Mouse (Mus musculus) lung, postnatal 0 days (tissue): ENCODE results near the gene Chrna1. TPM values are rescaled to one million over a fixed set of nuclear protein-coding genes. Genes with fewer than 3 reads are reported as not detected.

Experiments used
- ATAC-seq: fragments of 200-750 bp; cut with Nextera tagmentation; 2 replicates; pipeline ENCODE4 v1.8.0; 2017; ENCODE audit warnings: moderate library complexity
- DNase-seq: peaks from one replicate; pipeline ENCODE4 v3.0.0-alpha.2; 2016; ENCODE audit warnings: low spot score
- H3K27ac ChIP-seq: fragments of 300-500 bp; sonication (generic); 2 replicates; pipeline ENCODE4 v1.5.1; 2014; ENCODE audit warnings: antibody characterized with exemption, mild to moderate bottlenecking, low read length, mixed read lengths
- H3K27me3 ChIP-seq: fragments of 300-500 bp; sonication (generic); replicated peaks from 2 replicates; pipeline ENCODE4 v1.6.1; 2014; ENCODE audit warnings: low read length, mixed read lengths; ENCODE audit not compliant: insufficient read depth
- H3K36me3 ChIP-seq: fragments of 300-500 bp; sonication (generic); 2 replicates; pipeline ENCODE4 v1.6.1; 2014; ENCODE audit warnings: low read length, mixed read lengths; ENCODE audit not compliant: insufficient read depth
- H3K4me1 ChIP-seq: fragments of 300-500 bp; sonication (generic); 2 replicates; pipeline ENCODE4 v1.6.1; 2014; ENCODE audit warnings: antibody characterized with exemption, low read depth, low read length, mixed read lengths; ENCODE audit not compliant: insufficient read depth
- H3K4me2 ChIP-seq: fragments of 300-500 bp; sonication (generic); replicated peaks from 2 replicates; pipeline ENCODE4 v1.6.1; 2014; ENCODE audit warnings: low read depth, mild to moderate bottlenecking, low read length, moderate library complexity, mixed read lengths
- H3K4me3 ChIP-seq: fragments of 300-500 bp; sonication (generic); 2 replicates; pipeline ENCODE4 v1.5.1; 2014; ENCODE audit warnings: low read depth, low read length
- H3K9ac ChIP-seq: fragments of 300-500 bp; sonication (generic); replicated peaks from 2 replicates; pipeline ENCODE4 v1.6.1; 2014; ENCODE audit warnings: low read depth, mild to moderate bottlenecking
- H3K9me3 ChIP-seq: fragments of 300-500 bp; sonication (generic); 2 replicates; pipeline ENCODE4 v1.6.1; 2016; ENCODE audit warnings: low read length, mixed read lengths
- CTCF ChIP-seq: IDR thresholded peaks from 2 replicates; pipeline ENCODE4 v1.5.1; 2016; ENCODE audit warnings: antibody characterized with exemption, mild to moderate bottlenecking
- EP300 ChIP-seq: IDR thresholded peaks from 2 replicates; pipeline ENCODE4 v1.6.1; 2016; ENCODE audit warnings: antibody characterized with exemption, mild to moderate bottlenecking, control low read depth
- WGBS: fragments of 180-500 bp; shearing (Covaris S2); extraction: QIAGEN DNeasy Blood & Tissue Kit; methylation state at CpG from one replicate; pipeline ENCODE4 v1.1.7; 2014; 5-methylcytosine and 5-hydroxymethylcytosine counted together
- polyA plus RNA-seq: library from polyadenylated mRNA; unstranded; fragments of >200 nt; fragmentation: Nextera tagmentation; extraction: Ambion mirVana; gene quantifications from 2 replicates; pipeline ENCODE4 v1.2.1, GENCODE M21; 2015

The Chrna1 gene
- polyA plus RNA-seq, 1 experiment from 2014 or later, result 0.12 TPM

DNA sequence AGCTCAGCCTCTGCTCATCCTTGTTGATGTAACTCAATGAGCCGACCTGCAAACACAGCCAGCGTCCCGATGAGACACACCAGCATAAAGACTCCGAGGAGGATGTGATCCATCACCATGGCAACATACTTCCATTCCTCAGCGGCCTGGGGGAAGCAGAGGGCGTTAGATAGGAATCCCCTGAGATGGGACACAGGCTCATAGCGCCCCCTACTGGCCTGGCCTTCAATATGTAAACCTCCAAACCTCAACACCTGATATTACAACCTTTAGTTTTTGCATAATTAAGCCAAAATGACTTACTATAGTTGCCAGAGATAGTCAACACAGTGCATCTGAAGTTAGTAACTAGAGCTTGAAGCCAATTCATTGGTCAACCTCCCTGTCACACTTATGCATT lies 14.0 kb downstream of the Chrna1 start:
- 15% methylated on average over 7 of the region's 7 CpGs for WGBS
- 0 out of 2 replicates have a peak, but pooled peaks have one; percentile 5 for ATAC-seq
- no peak overlapping the region for H3K9ac ChIP-seq

DNA sequence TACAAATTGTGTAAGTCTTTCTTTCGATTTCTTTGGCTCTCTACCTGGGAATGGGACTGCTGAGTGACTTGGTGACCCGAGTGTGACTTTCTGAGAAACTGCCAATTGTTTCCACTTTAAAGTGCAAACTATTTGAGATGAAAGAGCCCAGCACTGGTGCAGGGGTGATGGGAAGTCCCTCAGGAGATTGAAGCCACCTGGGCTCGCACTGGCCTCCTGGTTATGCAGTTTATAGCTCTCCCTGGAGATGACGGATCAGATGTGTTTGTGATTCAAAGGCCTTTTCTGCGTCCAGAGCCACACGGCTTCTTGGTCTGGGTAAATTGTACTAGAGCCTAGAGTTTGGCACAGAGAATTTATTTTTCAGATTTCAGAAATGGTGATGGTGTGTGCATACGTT lies 16.4 kb downstream of the Chrna1 start:
- no peak overlapping the region for H3K4me3 ChIP-seq
- no peak overlapping the region for H3K4me2 ChIP-seq
- H3K4me1 ChIP-seq, result no peaks in the 10 kb centered on the region
- 51% methylated on average over 7 of the region's 7 CpGs for WGBS
- H3K36me3 ChIP-seq, result no peaks in the 10 kb centered on the region
- DNase-seq (peak; percentile 22), ATAC-seq (no peak)
- H3K9me3 ChIP-seq, result no peaks in the 10 kb centered on the region
- no peaks in the 10 kb centered on the region for H3K27me3 ChIP-seq
- H3K27ac ChIP-seq, result no peak overlapping the region; the same call in 1 of the 2 replicates
- no peak overlapping the region for H3K9ac ChIP-seq
- TF ChIP-seq EP300 (no peak), CTCF (no peak)

More for the DNA sequence above, 14.0 kb downstream of the Chrna1 start:
- Histone ChIP-seq H3K36me3 (no peaks in the 10 kb centered on the region), H3K27ac (no peak overlapping the region), H3K4me2 (no peak overlapping the region), H3K4me1 (no peaks in the 10 kb centered on the region), H3K27me3 (no peaks in the 10 kb centered on the region), H3K4me3 (no peak overlapping the region), H3K9me3 (no peaks in the 10 kb centered on the region)
- peak; percentile 60 for DNase-seq
- TF ChIP-seq EP300 (no peak), CTCF (peak; percentile 71)

DNA sequence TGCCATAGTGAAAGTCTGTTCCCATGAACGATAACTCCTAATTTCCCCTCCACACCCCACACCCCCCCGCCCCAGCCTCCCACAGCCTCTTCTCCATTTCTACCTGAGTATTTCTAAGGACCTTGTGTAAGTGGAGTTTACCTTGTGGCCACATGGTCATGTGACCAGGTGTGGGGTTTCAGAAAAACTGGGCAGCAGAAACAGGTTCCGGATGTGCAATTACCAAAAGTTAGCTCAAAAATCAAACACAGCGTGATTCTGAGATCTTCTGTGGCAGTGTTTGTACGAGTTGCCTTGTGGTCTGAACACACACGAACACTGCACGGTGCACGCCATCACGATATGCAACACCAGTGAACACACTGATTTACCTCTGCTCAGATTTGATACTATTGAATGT lies 17.5 kb downstream of the Chrna1 start:
- Histone ChIP-seq H3K9me3 (no peaks in the 10 kb centered on the region), H3K9ac (no peak overlapping the region), H3K36me3 (no peaks in the 10 kb centered on the region), H3K4me1 (no peaks in the 10 kb centered on the region), H3K4me2 (no peak overlapping the region), H3K4me3 (no peak overlapping the region), H3K27ac (no peak overlapping the region), H3K27me3 (no peaks in the 10 kb centered on the region)
- WGBS, result 65% methylated on average over 9 of the region's 9 CpGs
- no peak for ATAC-seq
- peak; percentile 32 for DNase-seq
- TF ChIP-seq EP300 (no peak), CTCF (no peak)

DNA sequence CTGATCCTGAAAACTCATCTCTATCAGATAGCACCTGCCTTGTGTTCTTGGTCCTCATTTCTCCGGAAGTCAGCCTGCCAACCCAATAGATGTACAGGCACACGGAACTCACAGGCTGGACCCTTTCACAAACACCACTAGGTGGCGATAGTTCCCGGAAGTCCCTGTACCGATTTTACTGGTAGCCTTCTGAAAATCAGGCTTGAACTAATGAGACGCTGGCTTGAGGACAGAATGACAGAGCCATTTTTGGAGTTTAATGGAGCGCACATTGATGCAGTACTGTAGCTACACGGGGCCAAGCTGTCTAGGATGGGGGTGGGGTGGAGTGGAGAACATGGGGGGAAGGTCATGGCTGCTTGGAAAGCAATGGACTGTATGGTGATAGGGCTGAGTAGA lies 18.5 kb downstream of the Chrna1 start:
- ATAC-seq, result peak; percentile 43; the same call in 1 of the 2 replicates
- Histone ChIP-seq H3K4me1 (no peaks in the 10 kb centered on the region), H3K27me3 (no peaks in the 10 kb centered on the region), H3K9me3 (no peaks in the 10 kb centered on the region), H3K4me2 (peak overlapping the region; percentile 56), H3K36me3 (no peaks in the 10 kb centered on the region), H3K9ac (no peak overlapping the region), H3K27ac (no peak overlapping the region), H3K4me3 (no peak overlapping the region)
- WGBS, result 10% methylated on average over 8 of the region's 8 CpGs
- TF ChIP-seq CTCF, result peak; percentile 74
- TF ChIP-seq EP300, result no peak
- peak; percentile 75 for DNase-seq

DNA sequence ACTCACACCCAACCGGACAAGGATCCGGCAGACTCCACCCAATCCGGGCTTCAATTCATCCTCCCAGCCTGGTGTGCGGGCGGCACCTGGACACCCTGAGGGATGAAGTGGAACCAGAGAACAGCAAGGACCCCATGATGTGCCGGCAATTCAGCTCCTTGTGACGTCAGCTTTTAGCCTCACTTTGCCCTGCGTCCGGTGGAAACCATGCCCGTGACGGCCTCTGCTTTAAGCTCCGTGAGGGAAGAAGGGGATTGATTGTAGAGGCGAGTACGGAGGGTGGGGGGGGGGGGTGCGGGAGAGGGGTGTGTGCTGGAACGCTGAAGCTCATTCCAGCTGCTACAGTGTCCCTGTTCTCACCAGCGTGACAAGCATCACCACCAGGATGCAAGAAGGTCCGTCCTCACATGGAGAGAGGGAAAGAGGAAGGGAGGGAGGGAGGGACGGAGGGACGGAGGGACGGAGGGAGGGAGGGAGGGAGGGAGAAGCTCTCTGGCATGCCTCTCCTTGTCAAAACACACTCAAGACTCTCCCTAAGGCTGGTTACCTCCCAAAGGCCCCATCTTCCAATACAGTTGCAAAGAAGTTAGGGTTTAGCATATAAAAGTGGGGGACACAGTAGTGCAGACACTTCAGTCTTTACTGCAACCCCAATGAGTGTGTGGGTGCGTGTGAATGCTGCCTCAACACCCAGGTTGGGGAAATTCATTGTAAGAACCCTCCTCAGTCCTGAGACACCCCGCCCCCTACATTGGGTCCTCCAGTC lies 19.1 kb downstream of the Chrna1 start:
- no peak for TF ChIP-seq CTCF
- TF ChIP-seq EP300, result no peak
- Histone ChIP-seq H3K4me2 (peak overlapping the region; percentile 56), H3K27me3 (no peaks in the 10 kb centered on the region), H3K4me3 (peak overlapping the region; percentile 31), H3K9ac (no peak overlapping the region), H3K4me1 (no peaks in the 10 kb centered on the region), H3K27ac (peak overlapping the region; percentile 22; the same call in 1 of the 2 replicates), H3K36me3 (no peaks in the 10 kb centered on the region), H3K9me3 (no peaks in the 10 kb centered on the region)
- ATAC-seq (peak; percentile 64), DNase-seq (peak; percentile 38)
- WGBS, result 4% methylated on average over 18 of the region's 23 CpGs

DNA sequence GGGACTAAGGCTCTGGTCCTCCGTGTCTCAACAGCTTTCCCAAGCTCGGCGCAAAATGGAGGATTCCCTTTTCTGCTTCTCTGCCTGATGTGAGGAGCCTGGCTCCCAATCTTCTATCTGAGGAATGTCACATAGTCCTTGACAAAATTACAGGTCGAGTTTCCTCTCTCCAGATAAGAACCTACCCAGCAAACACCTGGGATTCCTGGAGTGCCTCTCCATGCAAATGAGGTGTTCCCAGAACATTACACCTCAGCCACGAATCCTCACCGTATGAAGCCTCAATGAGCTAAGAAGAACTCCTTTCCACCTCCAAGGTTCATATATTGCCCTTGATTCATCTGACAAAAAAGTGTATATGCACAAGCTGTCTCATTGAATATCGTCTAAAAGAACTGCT lies 19.7 kb downstream of the Chrna1 start:
- peak overlapping the region; percentile 31 for H3K4me3 ChIP-seq
- TF ChIP-seq EP300 (peak; percentile 56; the same call in 1 of the 2 replicates), CTCF (no peak)
- H3K27ac ChIP-seq, result peak overlapping the region; percentile 22; the same call in 1 of the 2 replicates
- H3K9ac ChIP-seq, result no peak overlapping the region
- H3K4me2 ChIP-seq, result peak overlapping the region; percentile 56
- no peaks in the 10 kb centered on the region for H3K27me3 ChIP-seq
- 30% methylated on average over 7 of the region's 7 CpGs for WGBS
- H3K9me3 ChIP-seq, result no peaks in the 10 kb centered on the region
- no peaks in the 10 kb centered on the region for H3K4me1 ChIP-seq
- DNase-seq (peak; percentile 71), ATAC-seq (peak; percentile 71)
- H3K36me3 ChIP-seq, result no peaks in the 10 kb centered on the region
